Mouse (Mus musculus): ENCODE measurements at regions not wholly inside any gene's neighbourhood (a gene's known extent, or its start where the extent isn't known, plus 50 kb on each side); places are given as distances from the start of the nearest gene placed in this dataset.

GRCm38 (mm10) chr16:76837450-76837849, 176.1 kb upstream of the Usp25 start:
- DNase-seq (ENCODE audit: low spot score in 2 of 2): no peak

- no peak for DNase-seq (ENCODE audit: low spot score in 2 of 2)
These were observed 183.1 kb upstream of the Usp25 start for GRCm38 (mm10) chr16:76830371-76830770.

GRCm38 (mm10) chr16:76827674-76828441, 185.6 kb upstream of the Usp25 start:
- no peak for DNase-seq (ENCODE audit: low spot score in 2 of 2)

GRCm38 (mm10) chr16:76821261-76821660, 192.2 kb upstream of the Usp25 start:
- no peak for DNase-seq (ENCODE audit: low spot score in 2 of 2)

- peak in 1 of 2 experiments; percentile 3 for DNase-seq (ENCODE audit: low spot score in 2 of 2)
These were observed 197.2 kb upstream of the Usp25 start for GRCm38 (mm10) chr16:76816056-76816885.

GRCm38 (mm10) chr16:76803725-76804124, 209.8 kb upstream of the Usp25 start:
- DNase-seq (ENCODE audit: low spot score in 2 of 2): peak; percentile 46 to 47

- peak; percentile 53 to 59 for DNase-seq (ENCODE audit: low spot score in 2 of 2)
These were observed 226.9 kb upstream of the Usp25 start for GRCm38 (mm10) chr16:76786405-76787155.

GRCm38 (mm10) chr16:76782656-76783055, 230.8 kb upstream of the Usp25 start:
- DNase-seq (ENCODE audit: low spot score in 2 of 2): no peak

- DNase-seq (ENCODE audit: low spot score in 2 of 2): no peak
These were observed 237.7 kb upstream of the Usp25 start for GRCm38 (mm10) chr16:76775790-76776189.

- no peak for DNase-seq (ENCODE audit: low spot score in 2 of 2)
These were observed 239.5 kb upstream of the Usp25 start for GRCm38 (mm10) chr16:76774032-76774431.

- no peak for DNase-seq (ENCODE audit: low spot score in 2 of 2)
These were observed 240.0 kb upstream of the Usp25 start for GRCm38 (mm10) chr16:76773466-76773865.

- DNase-seq (ENCODE audit: low spot score in 2 of 2): peak; percentile 49 to 50
These were observed 244.9 kb upstream of the Usp25 start for GRCm38 (mm10) chr16:76768607-76769006.

- DNase-seq (ENCODE audit: low spot score in 2 of 2): peak in 1 of 2 experiments; percentile 25
These were observed 246.9 kb upstream of the Usp25 start for GRCm38 (mm10) chr16:76766636-76767035.

GRCm38 (mm10) chr16:76765536-76765935, 248.0 kb upstream of the Usp25 start:
- DNase-seq (ENCODE audit: low spot score in 2 of 2): no peak

- DNase-seq (ENCODE audit: low spot score in 2 of 2): no peak
These were observed 248.5 kb upstream of the Usp25 start for GRCm38 (mm10) chr16:76764994-76765393.

GRCm38 (mm10) chr16:76762619-76763283, 250.8 kb upstream of the Usp25 start:
- peak; percentile 63 to 69 for DNase-seq (ENCODE audit: low spot score in 2 of 2)

- no peak for DNase-seq (ENCODE audit: low spot score in 2 of 2)
These were observed 251.7 kb upstream of the Usp25 start for GRCm38 (mm10) chr16:76761848-76762247.

- no peak for DNase-seq (ENCODE audit: low spot score in 2 of 2)
These were observed 252.5 kb upstream of the Usp25 start for GRCm38 (mm10) chr16:76761004-76761403.

- no peak for DNase-seq (ENCODE audit: low spot score in 2 of 2)
These were observed 258.6 kb upstream of the Usp25 start for GRCm38 (mm10) chr16:76754871-76755270.

GRCm38 (mm10) chr16:76746385-76746784, 267.1 kb upstream of the Usp25 start:
- DNase-seq (ENCODE audit: low spot score in 2 of 2): no peak

GRCm38 (mm10) chr16:76741141-76741540, 272.4 kb upstream of the Usp25 start:
- DNase-seq (ENCODE audit: low spot score in 2 of 2): no peak

Data from adrenal gland, adult 18-20 months (tissue).